Mouse (Mus musculus): ENCODE measurements at regions not wholly inside any gene's neighbourhood (a gene's known extent, or its start where the extent isn't known, plus 50 kb on each side); places are given as distances from the start of the nearest gene placed in this dataset.

- DNase-seq (ENCODE audit: low spot score in 2 of 2) = no peak
Observed at GRCm38 (mm10) chr13:112070757-112071156, 217.5 kb upstream of the Ankrd55 start.

- no peak for DNase-seq (ENCODE audit: low spot score in 2 of 2)
Observed at GRCm38 (mm10) chr13:112071209-112071955, 216.9 kb upstream of the Ankrd55 start.

DNA sequence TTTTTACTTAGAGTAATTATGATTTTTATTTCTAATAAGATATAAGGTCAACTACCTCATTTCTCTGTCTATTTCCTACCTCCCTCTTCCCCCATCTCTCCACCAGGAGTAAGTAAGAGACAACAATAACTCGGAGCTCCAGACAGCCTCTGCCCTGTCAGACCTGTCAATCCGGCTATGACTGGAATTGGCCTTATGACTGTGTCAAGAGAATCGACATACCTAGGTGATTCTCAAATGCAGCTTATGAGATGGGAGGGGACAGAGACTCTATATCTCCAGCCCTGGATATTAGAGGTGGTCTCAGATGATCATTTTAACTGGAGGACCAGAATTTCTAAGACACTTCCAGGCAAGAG is 216.3 kb upstream of the Ankrd55 start:
- DNase-seq (ENCODE audit: low spot score in 2 of 2) = no peak

DNA sequence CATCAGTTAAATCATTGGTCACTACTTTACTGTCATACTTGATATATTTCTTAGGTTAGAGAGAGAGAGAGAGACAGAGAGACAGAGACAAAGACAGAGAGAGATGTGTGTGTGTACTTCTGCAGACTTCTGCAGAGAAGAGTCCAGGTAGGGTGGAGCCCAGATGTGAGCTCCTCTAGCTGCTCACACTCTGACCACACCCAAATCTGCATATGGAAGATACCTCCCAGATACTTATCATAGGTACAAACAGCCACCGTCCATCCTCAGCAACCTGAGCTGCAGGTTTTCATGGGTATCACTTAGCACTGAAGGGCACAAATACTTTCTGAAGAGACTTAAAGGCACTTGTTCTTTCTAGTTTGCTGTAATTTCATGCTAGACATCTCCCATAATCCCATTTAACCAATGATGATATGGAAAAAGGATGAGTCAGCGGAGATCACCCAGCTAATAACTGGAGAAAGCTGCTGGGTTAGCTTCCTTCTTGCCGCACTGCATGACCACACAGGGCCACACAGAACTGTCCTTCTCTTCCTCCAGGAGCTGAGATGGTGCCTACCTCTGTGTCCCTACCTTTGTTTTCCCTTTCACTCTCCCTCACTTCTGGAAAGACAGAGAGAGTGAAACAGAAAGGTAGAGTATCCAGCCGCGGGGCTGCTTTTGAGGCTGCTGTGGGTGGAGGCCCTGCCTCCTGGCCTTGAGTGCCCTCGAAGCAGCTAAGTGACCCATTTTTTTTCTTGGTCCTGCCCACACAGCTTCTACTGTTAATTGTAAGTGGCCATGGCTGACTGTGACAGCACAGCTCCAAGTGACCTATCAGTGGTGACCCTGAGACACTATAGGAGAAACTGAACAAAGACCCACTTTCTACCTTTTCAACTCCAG is 214.5 kb upstream of the Ankrd55 start:
- DNase-seq (ENCODE audit: low spot score in 2 of 2) = no peak

DNA sequence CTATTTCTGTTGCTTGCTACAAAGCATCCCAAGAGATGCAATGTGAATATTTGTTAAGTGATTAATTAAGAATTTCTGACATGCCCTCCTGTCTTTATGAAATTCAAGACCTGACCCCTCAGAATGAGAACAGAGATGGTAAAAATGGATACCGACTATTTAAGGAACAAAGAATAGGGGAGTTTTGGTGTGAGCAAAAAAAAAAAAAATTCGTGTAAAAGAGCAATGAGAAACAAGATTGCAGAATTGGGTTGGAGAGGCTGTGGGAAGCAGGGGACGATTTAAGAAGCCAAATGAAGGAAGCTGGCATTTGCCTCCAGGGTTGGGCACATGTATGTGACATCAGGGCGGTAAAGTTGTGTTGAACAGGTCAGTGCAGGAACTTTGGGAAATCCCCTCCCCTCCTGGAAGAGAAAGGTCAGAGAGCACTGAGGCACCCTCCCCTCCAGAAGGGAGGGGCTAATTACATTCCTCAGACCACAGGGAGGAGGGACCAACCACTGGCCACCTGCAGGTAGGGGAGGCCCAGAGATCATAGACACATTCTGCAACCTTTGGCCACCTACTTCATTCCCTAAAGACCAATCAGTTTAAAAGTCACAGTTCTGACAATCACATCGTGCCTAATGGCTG is 212.3 kb upstream of the Ankrd55 start:
- no peak for DNase-seq (ENCODE audit: low spot score in 2 of 2)

DNA sequence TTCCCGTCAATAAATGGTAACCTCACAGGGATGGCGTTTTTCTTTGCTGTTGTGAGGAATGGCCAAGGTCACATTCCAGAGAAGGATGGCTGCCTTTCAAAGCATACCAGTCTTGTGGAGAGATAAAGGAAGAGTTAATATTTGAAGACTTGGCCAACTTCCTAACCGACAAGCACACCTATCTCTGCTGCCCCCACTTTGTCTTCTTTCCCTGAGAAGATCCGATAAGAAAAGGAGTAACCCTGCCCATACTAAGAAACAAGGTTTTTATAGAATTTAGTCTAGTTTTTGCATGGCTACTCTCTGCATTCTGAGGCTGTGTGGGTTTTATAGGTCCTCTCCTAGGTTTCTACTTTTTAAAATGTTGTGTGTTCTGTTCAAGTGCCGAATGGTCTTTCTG is 210.2 kb upstream of the Ankrd55 start:
- no peak for DNase-seq (ENCODE audit: low spot score in 2 of 2)

DNA sequence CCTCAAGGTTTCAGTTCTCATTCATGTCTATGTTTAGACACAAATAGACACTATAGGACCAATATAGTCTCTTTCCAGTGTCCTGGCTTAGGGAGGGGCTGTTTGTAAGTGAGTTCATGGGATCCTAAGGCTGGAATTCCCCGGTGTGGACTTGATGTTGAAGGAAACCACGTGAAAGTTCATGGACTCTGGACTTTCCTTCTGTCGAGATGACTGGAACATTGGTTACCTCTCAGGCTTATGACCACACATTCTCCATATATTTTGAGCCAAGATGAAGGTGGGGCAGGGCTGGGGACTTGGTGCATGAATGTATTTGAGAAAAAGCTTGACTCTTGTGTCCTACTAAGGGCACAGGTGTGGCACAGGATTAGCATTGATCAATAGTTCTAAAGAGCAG is 206.3 kb upstream of the Ankrd55 start:
- DNase-seq (ENCODE audit: low spot score in 2 of 2) = no peak

DNA sequence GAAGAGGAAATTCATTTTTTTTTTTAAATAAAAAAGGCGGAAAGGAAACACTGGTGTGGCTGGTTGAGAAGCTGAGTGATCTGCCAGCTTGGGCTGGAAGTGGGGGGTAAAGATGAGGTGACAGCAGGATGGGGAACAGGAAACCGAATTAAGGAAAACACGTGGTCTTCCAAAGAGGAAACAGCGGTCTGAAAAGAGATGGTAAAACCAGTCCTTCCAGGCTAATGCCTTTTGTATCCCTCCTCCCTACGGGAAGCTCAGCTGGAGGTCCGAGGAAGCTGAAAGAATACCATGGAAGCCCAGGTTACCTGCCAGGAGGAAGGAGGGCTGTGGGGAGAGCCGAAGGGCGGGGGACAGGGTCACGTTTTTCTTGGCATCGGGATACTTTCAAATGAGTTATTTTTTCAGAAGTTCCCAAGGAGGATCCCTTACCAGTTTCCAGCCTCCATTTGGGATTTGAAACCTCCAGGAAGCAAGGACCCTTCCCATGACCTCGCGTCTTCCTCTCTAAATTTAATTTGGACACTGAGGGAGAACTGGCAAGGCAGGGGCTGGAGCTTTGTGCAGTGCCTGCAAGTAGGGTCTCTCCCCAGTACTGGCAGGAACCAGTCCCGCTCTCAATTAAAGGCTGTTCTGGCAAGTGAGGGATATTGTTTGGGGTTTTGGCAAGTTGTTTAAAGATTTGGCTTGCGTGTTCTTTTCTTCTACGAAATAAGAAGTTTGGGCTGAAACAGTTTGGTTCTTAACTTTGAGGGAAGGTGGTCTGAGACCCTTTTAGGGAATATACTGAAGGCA is 203.6 kb upstream of the Ankrd55 start:
- peak in 1 of 2 experiments; percentile 40 for DNase-seq (ENCODE audit: low spot score in 2 of 2)

DNA sequence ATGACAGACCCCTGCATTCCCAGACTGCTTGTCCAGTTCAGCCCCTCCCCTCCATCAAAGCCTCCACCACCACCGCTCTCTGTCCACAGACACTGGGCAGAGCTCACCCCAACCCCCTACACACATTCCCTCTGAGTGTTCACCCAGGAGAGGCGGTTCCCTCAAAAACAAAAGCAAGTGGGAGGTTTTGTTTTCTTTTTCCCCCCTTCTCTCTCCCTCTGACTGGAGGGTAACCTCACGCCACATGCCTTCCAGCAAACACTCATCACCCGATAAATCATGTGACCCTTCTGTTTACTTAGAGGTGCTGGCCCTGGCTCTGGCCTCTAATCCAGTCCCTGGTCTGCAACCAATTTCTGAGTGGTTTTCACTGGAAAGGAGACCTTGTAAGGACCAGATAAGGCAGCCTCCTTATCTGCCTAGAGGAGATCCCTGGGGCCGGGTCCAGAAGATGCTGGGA is 199.9 kb upstream of the Ankrd55 start:
- no peak for DNase-seq (ENCODE audit: low spot score in 2 of 2)

GRCm38 (mm10) chr13:112090737-112091136 is 197.5 kb upstream of the Ankrd55 start:
- no peak for DNase-seq (ENCODE audit: low spot score in 2 of 2)

GRCm38 (mm10) chr13:112095595-112096139 is 192.6 kb upstream of the Ankrd55 start:
- no peak for DNase-seq (ENCODE audit: low spot score in 2 of 2)

DNA sequence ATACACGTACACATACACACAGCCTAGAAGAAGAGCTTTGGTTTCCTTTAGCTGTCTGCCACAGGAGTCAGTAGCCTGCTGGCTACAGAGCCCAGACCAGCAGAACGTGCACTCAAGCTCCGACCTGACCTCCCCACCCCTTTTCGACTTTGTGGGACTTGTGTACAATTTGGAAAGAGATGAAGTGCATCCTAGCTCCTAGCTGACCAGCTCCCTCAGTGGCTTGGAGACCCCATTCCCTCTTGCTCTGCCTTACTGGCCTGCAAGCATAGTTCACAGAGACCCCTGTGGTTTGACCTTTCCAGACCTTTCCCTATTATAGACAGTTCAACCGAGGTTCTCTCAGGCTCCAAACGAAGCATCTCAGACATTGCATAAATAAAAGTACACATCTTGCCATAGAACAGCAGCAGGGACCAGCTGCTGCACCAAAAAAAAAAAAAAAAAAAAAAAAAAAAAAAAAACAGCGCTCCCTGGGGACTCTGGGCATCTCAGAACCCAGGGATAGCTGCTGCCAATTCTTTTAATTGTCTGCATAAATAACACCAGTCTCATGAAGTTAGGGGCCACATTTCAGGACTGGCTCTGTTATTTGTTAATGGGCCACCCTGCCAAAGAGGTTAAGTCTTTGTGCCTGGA is 188.2 kb upstream of the Ankrd55 start:
- DNase-seq (ENCODE audit: low spot score in 2 of 2) = no peak

- peak; percentile 46 to 54 for DNase-seq (ENCODE audit: low spot score in 2 of 2)
Observed at GRCm38 (mm10) chr13:112100592-112101420, 187.4 kb upstream of the Ankrd55 start.

GRCm38 (mm10) chr13:112101421-112101756 is 186.9 kb upstream of the Ankrd55 start:
- DNase-seq (ENCODE audit: low spot score in 2 of 2) = no peak

DNA sequence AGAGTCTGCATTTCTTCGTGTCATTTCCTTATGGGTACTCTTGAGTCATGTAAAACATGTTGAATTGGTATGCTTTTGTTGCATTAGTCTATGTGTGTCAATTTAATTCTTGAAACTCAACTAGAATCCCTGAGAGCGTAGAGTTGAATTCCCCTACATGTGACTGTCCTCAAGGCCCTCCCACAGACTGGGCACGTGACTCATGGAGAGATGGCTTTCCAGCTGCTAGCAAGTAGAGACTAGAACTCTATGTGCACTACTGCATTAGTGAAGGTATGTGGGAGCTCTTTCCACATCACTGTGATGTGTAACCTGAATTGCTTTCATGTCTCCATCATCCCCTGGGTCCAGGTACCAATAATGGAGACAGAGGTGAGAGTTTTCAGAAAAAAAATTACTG is 182.3 kb upstream of the Ankrd55 start:
- DNase-seq (ENCODE audit: low spot score in 2 of 2) = no peak

GRCm38 (mm10) chr13:112114741-112115201 is 173.5 kb upstream of the Ankrd55 start:
- peak in 1 of 2 experiments; percentile 35 for DNase-seq (ENCODE audit: low spot score in 2 of 2)

- DNase-seq (ENCODE audit: low spot score in 2 of 2) = no peak
Observed at GRCm38 (mm10) chr13:112116101-112116726, 172.0 kb upstream of the Ankrd55 start.

DNA sequence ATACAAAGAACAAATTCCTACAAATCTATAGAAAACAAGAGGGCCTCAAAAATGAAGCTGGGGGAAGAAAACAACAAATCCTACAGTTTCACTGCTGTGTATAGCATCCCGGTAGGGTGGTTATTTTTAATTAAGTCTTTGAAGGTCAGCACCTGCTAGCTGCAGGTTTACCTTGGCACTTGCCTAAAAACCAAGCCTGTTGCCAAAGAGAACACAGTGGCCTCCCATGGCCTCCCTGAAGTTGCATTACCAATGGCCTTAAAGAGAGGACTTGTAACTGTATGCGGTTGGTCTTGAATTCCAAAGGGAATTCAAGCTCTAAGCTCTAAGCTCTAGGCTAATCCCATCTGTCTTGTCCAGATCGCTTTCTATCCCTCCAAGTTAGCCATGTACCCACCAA is 169.7 kb upstream of the Ankrd55 start:
- no peak for DNase-seq (ENCODE audit: low spot score in 2 of 2)

DNA sequence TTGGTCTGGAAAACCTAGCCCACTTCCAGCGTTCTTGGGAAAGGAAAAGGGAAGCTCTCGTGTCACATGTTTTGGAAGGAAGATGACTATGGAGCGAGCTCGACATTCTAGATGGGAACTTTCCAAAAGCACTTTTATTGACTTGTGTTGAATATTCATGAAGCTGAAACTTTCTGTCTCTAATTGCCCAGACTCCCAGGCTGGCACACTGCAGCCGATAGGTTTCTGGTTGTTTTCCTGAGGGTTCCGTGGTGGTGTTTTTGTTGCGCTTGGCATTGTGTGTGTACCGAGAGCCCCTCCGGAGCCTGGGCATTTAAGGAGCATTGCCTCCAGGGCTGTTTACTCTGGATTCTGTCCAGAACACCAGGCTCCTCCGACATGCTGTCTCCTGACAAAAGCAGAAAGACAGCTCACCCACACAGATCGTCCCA is 168.6 kb upstream of the Ankrd55 start:
- DNase-seq (ENCODE audit: low spot score in 2 of 2) = peak in 1 of 2 experiments; percentile 73
